Mouse (Mus musculus) kidney, adult 2 months (tissue): ENCODE measurements around the gene Ccz1. TPM values are rescaled to one million over a fixed set of nuclear protein-coding genes. Genes with fewer than 3 reads are reported as not detected.

Source experiments
- DNase-seq: peaks from one replicate; pipeline ENCODE4 v3.0.0; 2021
- H3K27ac ChIP-seq: fragments of 200-500 bp; 2 replicates; pipeline ENCODE4 v1.5.1; 2012; ENCODE audit warnings: low read depth, low read length, control low read depth, inconsistent platforms; ENCODE audit not compliant: insufficient read depth
- H3K27me3 ChIP-seq: fragments of 200-500 bp; replicated peaks from 2 replicates; pipeline ENCODE4 v1.6.1; 2012; ENCODE audit warnings: mild to moderate bottlenecking, moderate library complexity, low read length, inconsistent platforms; ENCODE audit not compliant: control insufficient read depth, insufficient read depth
- H3K36me3 ChIP-seq: fragments of 200-500 bp; 2 replicates; pipeline ENCODE4 v1.6.1; 2012; ENCODE audit warnings: mild to moderate bottlenecking, moderate library complexity, low read length, inconsistent platforms; ENCODE audit not compliant: control insufficient read depth, insufficient read depth
- H3K4me1 ChIP-seq: fragments of 200-500 bp; 2 replicates; pipeline ENCODE4 v1.6.1; 2011; ENCODE audit warnings: low read length; ENCODE audit not compliant: control insufficient read depth, insufficient read depth
- H3K4me3 ChIP-seq: fragments of 200-500 bp; 2 replicates; pipeline ENCODE4 v1.5.1; 2011; ENCODE audit warnings: mild to moderate bottlenecking, low read depth, low read length, control low read depth; ENCODE audit not compliant: insufficient read depth
- CTCF ChIP-seq: fragments of 200-500 bp; conservative IDR thresholded peaks from 2 replicates; pipeline ENCODE4 v1.5.1; 2011; ENCODE audit warnings: low read depth, mild to moderate bottlenecking, control low read depth, low read length, moderate library complexity, mixed read lengths; ENCODE audit not compliant: insufficient read depth, insufficient read length
- POLR2A ChIP-seq: fragments of 200-500 bp; IDR thresholded peaks from one replicate; pipeline ENCODE4 v1.6.1; 2011; ENCODE audit warnings: low read depth, low read length, control low read depth
- WGBS: fragments of 180-500 bp; shearing (Covaris S2); methylation state at CpG from one replicate; pipeline ENCODE4 v1.1.7; 2018; 5-methylcytosine and 5-hydroxymethylcytosine counted together
- polyA plus RNA-seq: library from polyadenylated mRNA; depleted of rRNA; stranded (reverse); fragments of >200 nt; gene quantifications from 2 replicates; pipeline ENCODE4 v1.2.3, GENCODE M21; 2012

The Ccz1 gene
- polyA plus RNA-seq, 1 experiment: 17.3 TPM

DNA sequence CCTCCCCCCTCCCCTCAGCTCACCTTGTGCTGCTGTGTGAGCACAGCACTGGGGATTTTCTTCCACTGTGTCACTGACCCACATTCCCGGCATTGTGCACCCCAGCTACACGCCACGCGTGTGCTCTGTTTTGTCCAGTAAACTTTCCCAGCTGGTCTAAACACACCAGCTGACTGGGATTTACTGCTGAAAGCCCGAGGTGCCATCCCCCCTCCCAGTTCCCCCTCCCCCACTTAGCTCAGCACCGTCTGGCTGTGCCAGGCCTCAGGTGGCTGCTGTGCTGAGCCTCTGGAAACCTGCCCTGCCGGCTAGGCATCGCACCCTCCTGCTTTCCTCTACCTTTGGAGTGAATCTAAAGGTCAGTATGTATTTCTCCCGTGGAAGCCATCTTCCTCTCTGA is 33.8 kb downstream of the Ccz1 start:
- Histone ChIP-seq H3K27me3 (no peaks in the 10 kb centered on the region), H3K4me1 (no peaks in the 10 kb centered on the region), H3K27ac (no peak overlapping the region), H3K36me3 (no peaks in the 10 kb centered on the region; the same call in none of the 2 replicates), H3K4me3 (no peak overlapping the region)
- 15% methylated on average over 9 of the region's 9 CpGs for WGBS
- DNase-seq: peak; percentile 58
- no peak for TF ChIP-seq CTCF
- no peak for TF ChIP-seq POLR2A

DNA sequence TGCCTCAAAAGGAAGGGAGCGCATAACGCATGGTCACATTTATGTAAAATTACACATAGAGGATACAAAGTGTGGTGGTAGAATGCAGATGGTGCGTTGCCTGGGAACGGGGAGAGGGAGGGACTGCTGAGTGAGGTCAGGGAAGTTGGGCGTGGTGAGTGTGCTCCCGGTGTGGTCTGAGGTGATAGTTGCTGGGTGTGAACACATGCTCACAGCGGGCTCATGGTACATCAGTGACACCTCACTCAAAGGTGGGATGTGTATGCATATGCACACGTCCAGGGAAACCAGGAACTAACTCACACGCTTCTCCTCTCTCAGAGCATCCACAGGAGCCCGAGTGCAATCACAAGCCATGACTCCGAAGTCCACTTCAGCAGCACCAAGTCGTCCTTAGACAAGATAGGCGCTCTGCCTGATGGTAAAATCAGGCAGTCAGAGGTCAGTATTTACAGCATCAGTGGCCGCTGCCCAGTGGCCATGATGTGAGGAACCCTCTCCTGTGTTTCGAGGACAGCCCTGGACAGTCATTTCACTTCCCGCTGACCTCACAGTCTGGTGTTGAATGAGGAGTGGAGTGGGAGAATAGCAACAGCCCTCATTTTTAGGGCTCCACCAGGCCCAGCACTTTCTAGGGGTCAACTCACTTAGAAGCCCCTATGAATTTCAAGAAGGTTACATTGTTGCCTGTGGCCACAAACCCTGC is 37.8 kb downstream of the Ccz1 start:
- WGBS: 73% methylated on average over 16 of the region's 16 CpGs
- Histone ChIP-seq H3K27me3 (no peaks in the 10 kb centered on the region), H3K4me3 (no peak overlapping the region), H3K36me3 (no peaks in the 10 kb centered on the region), H3K27ac (no peak overlapping the region), H3K4me1 (no peaks in the 10 kb centered on the region)
- no peak for DNase-seq
- TF ChIP-seq POLR2A (no peak), CTCF (no peak)

DNA sequence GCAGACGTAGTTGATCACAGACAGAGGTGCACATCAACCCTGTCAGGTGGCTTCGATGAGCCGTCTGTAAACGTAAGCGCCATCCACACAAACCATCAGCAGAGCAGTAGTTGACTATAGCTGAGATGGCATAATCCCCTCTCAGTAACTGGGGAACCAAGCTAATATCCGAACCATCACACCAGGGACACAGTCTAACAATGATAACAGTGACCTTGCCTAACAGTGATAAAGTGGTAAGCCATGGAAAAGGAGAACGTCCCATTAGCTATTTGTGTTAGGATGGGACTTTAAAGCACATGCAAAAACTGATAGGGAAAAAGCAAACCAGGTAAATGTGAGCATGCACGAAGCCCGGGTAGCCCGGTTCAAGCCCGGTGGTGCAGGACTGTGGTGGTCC is 38.4 kb downstream of the Ccz1 start:
- WGBS: 91% methylated on average over 11 of the region's 11 CpGs
- TF ChIP-seq CTCF (no peak), POLR2A (no peak)
- H3K27ac ChIP-seq: no peak overlapping the region
- DNase-seq: no peak
- H3K27me3 ChIP-seq: no peaks in the 10 kb centered on the region
- H3K4me3 ChIP-seq: no peak overlapping the region
- H3K4me1 ChIP-seq: no peaks in the 10 kb centered on the region
- H3K36me3 ChIP-seq: no peaks in the 10 kb centered on the region

DNA sequence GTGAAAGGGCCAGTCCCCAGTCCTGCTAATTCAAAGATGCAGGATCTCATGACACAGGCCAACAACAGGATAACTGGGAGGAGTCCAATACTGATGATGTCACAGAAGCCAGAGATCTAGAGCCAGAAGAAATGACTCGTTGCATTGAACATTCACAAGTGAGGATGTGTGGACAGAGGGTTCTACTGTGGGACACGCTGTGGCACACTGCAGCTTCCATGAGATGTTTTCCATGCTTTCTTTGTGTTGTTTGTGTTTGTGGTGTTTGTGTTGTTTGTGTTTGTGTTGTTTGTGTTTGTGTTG is 39.1 kb downstream of the Ccz1 start:
- no peak overlapping the region for H3K4me3 ChIP-seq
- no peak for DNase-seq
- H3K27me3 ChIP-seq: no peaks in the 10 kb centered on the region
- TF ChIP-seq POLR2A: no peak
- no peak for TF ChIP-seq CTCF
- WGBS: 45% methylated on average over 2 of the region's 2 CpGs
- H3K36me3 ChIP-seq: no peaks in the 10 kb centered on the region
- no peak overlapping the region for H3K27ac ChIP-seq
- no peaks in the 10 kb centered on the region for H3K4me1 ChIP-seq

DNA sequence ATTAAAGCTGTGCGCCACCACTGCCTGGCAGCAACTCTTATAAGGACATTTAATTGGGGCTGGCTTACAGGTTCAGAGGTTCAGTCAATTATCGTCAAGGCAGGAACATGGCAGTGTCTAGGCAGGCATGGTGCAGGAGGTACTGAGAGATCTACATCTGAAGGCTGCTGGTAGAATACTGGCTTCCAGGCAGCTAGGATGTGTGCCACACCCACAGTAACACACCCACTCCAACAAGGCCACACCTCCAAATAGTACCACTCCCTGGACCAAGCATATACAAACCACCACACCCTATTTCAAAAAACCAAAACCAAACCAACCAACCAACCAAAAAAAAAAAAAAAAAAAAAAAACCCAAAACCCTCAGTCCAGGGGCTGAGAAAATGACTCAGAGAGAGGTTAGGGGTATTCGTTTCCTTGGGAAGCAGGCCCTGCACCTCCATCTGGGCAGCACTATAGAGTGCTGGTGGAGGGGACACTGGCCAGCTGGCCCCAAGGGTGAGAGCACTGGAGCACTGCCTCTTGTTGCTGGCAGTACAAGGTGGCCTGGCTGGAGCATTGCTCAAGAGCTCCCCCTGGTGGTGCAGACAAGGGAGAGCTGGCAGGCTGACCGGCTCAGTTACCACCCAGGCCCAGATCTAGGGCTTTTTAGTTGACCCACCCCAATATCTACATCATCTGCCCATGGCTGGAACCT is 39.6 kb downstream of the Ccz1 start:
- 54% methylated on average over 4 of the region's 4 CpGs for WGBS

DNA sequence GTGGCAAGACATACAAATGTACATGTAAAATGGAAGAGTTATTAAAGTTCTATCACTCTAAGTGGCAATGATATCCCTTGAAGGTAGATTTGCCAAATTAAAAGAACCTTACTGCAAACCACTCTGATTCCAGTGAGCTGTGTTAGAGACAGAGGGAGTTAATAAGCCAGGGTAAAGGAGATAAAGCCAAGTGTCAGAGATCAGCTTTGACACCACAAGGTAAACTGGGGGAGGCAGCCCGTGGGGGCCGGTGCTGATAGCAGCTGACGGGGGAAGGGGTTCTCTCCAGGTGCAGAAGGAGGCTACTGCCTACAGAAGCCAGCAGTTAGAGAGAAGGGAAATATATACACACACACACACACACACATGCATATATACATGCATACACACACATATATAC is 42.0 kb downstream of the Ccz1 start:
- Histone ChIP-seq H3K4me3 (no peak overlapping the region), H3K27me3 (no peaks in the 10 kb centered on the region)
- WGBS: 61% methylated on average over 3 of the region's 3 CpGs

More for the DNA sequence above, 39.6 kb downstream of the Ccz1 start:
- Histone ChIP-seq H3K27me3 (no peaks in the 10 kb centered on the region), H3K36me3 (no peaks in the 10 kb centered on the region), H3K4me1 (no peaks in the 10 kb centered on the region), H3K27ac (no peak overlapping the region), H3K4me3 (no peak overlapping the region)
- DNase-seq: peak; percentile 54
- TF ChIP-seq CTCF (peak; percentile 93), POLR2A (no peak)

DNA sequence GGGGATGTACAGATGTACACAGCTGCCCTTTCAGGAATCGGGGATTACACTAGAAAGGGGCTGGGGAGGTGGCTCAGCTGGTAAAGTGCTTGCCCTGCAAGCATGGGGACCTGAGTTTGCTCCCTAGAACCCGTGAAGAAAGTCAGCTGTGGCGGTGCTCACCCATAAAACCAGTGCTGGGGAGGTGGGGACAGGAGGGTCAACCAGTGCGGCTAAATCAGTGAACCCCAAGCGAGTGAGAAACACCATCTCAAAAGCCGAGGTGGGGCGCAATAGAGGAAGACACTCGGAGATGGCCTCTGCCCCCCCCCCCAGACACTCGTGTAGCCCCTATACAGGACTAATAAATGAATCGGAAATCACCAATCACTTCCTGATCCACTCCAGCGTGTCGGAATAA is 48.0 kb downstream of the Ccz1 start:
- H3K27me3 ChIP-seq: no peaks in the 10 kb centered on the region
- H3K36me3 ChIP-seq: no peaks in the 10 kb centered on the region
- H3K4me1 ChIP-seq: no peaks in the 10 kb centered on the region
- no peak for DNase-seq
- H3K27ac ChIP-seq: no peak overlapping the region
- no peak overlapping the region for H3K4me3 ChIP-seq
- TF ChIP-seq POLR2A: no peak
- no peak for TF ChIP-seq CTCF
- WGBS: 87% methylated on average over 12 of the region's 12 CpGs

More for the DNA sequence above, 42.0 kb downstream of the Ccz1 start:
- Histone ChIP-seq H3K36me3 (no peaks in the 10 kb centered on the region), H3K4me1 (no peaks in the 10 kb centered on the region), H3K27ac (no peak overlapping the region)
- TF ChIP-seq CTCF: no peak
- TF ChIP-seq POLR2A: no peak
- no peak for DNase-seq
